Mouse (Mus musculus) megakaryocyte, adult 5-6 weeks (primary cell): ENCODE data around the gene Gpat3. TPM values are rescaled to one million over a fixed set of nuclear protein-coding genes. Genes with fewer than 3 reads are reported as not detected.

Source experiments
- ATAC-seq: 2 replicates; pipeline ENCODE4 v1.8.0; 2016; ENCODE audit warnings: mild to moderate bottlenecking, inconsistent platforms; ENCODE audit not compliant: poor library complexity, severe bottlenecking
- total RNA-seq, 2 experiments: library from RNA; stranded (forward) in 1 of 2; stranded (reverse) in 1 of 2; fragments of 153-499, 151-499 nt in 1 of 2; fragments of 221-1000, 200-1000 nt in 1 of 2; gene quantifications; 2 replicates each; pipeline versions ENCODE4 v1.2.3 to v1.2.4; 2015 to 2017

Gpat3 gene
- total RNA-seq, 2 experiments from 2014 or later = 3.2 to 3.9 TPM

DNA sequence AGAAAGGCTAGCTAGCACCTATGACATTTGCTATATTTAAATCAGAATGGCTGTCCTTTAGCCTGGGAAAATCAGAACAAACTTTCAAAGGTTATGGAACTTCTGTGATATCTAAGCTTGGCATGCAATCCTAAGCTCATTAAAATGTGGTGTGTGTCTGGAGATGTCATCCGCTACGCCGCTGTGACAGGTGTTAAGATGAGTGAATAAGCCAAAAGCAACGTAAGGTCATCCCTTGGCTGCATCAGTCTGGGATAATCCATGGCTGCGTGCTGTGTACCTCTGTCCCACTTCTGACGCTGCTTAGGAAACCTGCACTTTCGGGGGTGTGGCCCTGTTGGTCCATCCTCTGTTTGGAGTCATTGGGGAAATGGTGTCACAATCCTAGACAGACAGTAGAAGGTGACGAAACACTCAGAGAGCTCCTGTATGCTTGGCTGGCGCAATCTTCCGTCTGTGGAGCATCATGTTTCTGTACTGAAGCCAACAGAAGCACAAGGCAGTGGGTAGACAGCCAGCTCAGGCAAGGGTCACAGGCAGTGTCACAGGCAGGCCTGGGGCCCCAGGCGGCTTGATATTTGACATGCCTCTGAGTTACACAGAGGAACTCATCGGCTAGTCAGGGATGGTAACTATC, 15.0 kb downstream of the Gpat3 start:
- ATAC-seq = peak; percentile 94

DNA sequence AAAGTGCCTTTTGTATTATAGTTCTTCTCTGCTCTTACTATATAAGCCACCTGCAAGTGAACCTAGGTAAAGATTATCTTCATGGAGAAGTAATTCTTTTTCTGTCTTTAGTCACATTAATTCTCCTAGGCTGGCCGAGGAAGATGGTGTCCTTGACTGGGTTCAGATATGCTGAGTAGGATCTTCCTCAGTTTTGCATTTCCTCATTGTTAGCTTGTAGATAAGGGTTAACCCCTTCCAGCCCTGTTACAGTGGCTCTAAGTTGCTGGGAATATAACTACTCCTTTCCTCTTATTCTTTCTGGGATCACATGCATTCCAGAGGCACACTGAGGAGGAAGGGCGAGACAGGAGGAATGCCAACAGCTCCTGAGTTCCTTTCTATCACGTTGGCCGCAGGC, 15.6 kb downstream of the Gpat3 start:
- peak; percentile 31 for ATAC-seq

DNA sequence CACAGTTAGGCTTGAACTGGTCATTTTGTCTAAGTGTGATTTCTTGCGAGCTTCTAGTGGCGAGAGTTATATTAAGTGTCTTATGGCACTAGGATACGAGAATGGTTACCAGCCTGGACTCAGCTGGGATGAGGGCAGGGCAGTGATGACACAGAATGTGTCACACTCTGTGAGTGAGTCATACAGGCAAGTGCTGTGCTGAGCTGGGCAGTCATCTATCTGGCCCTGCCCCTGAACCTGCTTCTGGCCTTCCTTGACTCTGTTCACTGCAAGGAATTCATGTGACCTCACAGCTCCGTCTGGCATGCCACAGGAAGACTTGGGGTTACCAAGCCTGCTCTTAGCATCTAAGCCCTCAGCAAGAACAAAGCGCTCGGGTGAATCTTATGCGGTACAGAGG, 16.3 kb downstream of the Gpat3 start:
- peak; percentile 45 for ATAC-seq

DNA sequence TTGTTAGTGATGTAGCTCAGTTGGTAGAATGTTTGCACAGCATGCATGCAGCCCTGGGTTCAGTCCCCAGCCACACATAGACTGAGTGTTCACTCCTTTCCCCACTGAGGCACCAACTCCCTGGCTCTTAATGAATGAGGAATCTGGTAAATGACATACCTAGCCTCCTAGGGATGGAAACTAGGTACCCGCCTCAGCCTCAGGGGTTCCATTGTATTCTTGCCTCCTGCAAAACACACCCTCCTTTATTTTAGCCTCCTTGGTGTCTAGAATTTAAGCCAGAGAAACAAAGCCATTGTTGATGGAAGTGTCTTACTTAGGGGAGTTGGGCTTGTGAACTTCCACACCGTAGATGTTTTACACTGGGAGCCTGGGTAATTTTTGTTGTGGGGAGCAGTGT, 17.6 kb downstream of the Gpat3 start:
- ATAC-seq = no peak

DNA sequence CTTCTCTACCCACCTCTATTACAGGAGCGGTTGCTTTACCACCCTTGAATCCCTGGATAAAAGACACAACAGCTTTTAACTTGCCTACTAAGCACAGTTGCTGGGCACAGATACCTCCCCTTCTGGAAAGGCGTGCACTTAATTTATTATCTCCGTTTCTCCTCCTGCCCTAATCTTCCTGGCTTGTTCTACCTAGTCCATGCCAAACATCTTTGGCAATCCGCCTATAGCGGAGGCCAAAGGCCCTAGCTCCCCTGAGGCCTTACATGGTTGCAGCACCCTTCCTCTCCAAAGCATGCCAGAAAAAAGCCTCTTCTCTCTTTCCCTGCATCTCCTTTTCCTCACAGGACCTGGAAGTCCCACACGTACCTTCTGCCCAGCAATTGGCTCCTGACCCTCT, 18.9 kb downstream of the Gpat3 start:
- no peak for ATAC-seq

DNA sequence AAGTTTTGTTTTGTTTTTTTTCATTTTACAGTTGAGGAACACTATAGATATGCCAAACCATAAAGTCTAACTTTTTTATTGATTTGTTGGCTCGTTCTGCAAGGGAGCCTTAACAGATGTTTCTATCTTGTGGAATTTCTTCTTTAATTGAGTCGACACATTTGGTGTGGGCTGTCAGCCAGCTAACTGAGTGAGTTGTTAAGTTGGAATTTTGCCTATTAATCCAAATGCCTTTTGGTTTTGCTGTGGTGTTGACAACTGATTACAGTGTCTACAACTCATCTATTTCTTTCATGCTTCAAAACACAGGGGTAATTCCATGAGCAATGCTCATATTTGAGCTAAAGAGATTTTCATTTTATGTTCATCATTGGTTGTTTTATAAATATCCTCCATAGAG, 20.7 kb downstream of the Gpat3 start:
- no peak for ATAC-seq

DNA sequence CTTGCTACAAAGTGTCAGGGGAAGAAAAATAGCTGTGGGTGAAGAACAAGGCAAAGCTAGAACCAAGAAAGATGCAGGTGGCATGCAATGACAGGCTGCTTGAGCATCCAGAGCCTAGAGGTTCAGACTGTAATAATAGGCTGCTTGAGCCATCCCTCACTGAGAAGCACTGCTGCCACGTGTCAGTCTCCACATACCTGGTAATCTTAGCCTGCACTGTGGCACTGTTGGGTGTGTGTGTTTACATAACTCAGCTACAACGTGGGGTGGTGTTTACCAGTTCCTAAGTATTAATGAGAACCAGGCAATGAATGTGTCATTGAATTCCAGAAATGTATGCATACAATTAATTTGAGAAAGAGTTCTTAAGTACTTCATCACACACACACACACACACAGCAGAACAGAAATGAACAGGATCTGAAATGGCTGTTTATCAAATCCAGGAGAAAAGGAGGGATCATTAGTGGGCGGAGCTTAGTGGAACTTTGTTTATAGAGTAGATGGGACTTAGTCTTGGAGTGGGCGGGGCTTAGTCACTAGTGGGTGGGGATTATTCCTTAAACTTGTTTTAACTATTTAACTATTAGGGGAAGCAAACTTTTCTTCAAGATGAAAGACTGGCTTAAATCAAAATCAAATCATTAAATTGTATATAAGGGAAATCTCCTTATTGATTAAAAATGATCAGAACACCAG, 23.8 kb downstream of the Gpat3 start:
- ATAC-seq = no peak

DNA sequence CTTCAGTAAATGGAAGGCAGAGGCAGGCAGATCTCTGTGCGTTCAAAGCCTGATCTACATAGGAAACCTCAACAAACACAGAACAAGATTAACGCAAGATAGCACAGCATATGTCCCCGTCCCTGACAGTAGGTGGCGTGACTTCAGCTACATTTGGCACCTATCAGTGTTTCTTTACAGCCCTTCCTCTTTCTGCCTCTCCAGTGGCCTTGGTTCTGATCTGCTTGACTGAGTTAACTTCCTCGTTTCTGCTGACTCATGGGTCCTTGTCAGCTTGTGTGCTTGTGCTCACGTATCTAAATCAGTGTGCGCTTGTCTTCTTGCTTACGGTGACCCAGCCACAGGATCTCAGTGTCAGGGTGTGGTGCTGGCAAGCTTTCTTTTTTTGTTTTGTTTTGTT, 26.5 kb downstream of the Gpat3 start:
- peak; percentile 100 for ATAC-seq

DNA sequence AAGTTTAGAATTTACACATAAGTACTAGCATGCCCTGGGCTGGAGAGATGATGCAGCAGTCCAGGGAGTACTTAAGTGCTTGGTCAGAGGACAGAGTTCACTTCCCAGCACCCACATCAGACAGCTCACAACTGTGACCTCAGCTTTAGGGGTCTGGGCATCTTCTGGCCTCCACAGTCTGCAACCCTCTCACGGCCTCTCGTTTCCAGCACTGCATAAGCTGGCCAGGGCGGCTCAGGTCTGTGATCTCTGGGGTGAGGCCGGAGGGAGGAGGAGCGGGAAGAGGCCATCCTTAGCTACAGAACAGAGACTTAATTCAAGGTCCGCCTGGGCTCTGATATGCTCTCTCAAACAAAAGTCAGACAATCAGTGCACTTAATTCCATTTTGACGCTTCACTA, 29.2 kb downstream of the Gpat3 start:
- ATAC-seq = no peak

DNA sequence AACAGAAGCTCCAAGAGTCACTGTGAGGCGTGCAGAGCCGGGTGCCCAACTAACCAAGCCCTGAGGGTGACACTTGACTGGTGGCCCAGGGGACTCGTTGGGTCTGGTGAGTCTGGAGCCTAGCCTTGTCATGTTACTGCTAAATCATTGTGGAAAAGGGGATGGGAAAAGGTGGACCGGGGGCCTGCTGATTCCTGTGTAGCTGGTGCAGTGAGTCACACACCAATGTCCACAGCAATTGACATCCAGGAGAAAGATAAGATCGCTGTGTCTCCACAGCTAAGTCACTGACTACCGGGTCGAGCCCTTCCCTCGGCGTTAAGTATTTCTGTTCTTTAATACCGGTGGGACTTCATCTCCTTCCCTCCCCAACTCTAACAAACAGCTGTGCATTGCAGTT, 29.7 kb downstream of the Gpat3 start:
- no peak for ATAC-seq

DNA sequence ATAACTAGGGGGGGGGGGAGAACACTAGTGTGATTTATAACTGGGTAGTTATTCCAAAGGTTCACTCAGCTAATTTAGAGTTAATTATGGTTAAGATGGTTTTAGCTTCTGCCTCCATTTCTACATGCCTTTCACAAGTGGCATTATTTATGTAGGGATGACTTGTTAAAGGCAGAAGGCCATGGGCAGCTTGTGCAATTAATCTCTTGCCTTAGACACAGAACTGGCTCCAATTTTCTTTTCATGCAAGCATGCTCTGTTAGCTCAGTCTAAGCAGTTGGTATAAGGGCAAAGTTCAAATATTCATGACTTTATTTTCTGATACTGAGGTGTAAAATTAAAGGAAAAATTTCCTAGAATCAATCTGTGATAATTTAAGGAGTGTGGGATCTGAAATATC, 31.5 kb downstream of the Gpat3 start:
- no peak for ATAC-seq

DNA sequence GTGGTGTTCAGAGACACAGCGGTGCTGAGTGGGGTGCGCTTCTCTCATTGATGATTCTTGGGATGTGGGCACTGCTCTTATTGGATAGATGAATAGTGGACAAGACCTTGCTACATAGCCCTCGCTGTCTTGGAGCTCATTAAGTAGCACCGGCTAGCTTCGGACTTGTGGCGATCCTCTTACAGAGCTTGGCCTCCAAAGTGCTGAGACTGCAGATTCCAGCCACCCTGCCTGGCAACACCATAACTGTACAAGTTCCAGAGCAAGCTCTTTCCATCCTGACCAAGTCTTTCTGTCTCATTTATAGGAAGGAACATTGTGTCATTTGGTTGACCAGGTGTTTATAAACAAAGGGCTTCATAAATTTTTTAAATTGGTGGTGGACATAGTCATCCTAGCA, 39.7 kb downstream of the Gpat3 start:
- no peak for ATAC-seq

DNA sequence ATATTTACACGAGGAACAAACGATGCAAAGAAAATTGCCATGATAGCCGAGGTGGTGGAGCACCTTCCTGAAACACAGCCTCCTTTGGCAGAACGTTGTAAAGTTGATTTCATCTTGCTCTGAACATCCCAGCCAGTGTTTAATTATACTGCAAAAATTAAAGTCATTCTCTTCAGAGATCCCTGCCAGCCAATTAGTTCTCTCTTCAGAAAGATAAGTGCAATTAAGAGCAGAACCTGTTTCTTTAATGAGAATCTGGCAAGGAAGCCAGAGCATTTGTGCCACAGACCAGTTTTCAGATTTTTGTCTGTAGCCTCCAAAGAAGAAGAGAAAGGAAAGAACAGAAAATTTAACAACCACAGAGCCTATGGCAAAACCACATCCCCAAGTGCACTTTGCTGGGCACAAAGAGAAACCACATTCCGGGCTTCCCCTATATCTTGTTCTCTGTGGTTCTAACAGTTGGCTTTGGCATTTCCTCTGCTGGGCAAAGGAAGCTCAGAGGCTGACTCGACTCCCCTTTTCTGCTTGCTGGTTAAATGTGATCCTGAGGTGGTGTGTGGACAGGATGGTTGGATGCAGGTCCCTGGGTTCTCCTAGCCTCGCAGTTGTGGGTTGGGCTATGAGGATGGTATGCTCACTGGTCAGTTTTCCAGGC, 40.9 kb downstream of the Gpat3 start:
- ATAC-seq = peak; percentile 77

DNA sequence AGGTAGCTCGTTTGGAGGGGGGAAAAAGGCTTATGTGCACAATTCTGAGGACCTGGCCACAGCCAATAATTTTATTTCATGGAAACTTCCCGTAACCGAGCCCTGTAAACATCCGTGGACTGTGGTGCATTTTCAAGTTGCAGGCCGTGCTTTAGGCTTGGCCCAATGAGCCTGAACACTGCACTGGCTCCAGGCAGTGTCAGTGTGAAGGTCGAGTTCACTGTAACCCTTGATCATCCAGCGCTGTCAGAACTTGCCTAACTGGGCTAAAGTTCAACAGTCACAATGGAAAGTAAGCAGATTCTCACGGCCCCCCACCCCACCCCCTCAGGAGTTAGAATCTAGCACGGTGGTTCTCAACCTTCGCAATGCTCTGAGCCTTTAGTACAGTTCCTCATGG, 50.7 kb downstream of the Gpat3 start:
- no peak for ATAC-seq

DNA sequence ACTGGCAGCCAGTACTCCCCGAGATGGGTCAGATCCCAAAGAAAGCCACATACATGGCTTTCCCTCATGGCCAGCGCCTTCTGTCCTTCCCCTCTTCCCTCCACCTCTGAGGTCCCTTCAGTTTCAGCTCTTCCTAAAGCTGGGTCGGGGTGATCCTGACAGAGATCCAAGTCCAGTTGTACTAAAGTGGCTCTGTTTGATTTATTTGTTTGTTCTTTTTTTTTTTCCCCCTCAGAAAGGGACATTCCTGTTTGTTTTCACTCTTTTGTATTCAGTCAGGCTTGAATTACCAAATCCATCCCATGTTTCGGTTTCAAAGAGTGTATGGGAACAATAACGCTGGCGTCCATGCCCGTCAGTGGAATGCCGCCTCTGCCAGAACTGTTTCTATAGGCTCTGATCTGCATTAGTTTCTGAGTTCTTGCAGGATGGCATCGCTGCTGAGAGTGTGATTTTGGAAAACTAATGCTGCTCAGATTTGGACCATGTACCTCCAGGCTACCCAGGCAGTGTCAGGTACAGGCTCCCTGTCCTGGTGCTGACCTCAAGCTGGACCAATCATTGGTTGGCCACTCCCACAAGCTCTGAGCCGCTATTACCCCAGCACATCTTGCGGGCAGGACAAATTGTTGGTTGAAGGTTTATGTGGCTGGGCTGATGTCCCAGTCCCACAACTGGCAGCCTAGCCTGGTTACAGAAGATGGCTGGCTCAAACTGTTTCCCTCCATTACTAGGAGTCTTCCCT, 54.4 kb downstream of the Gpat3 start:
- no peak for ATAC-seq

DNA sequence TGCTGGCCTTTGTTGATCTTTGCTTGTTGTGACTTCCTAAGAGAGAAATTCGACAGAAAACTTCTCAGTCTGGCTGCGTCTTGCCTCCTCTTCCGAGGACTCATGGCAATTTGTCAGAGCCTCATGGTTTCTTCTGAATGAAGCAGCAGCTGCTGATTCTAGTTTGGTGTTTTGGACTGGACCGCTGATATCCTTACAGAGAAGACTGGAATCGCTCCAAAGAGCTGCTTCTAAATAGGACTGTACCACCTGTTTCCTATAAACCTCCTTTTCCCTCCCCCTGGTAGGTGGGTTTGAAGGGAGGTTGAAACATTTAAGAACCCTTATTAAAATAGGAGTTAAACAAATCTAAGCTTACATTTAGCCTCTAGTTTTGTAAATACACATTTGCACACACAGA, 55.5 kb downstream of the Gpat3 start:
- ATAC-seq = no peak

DNA sequence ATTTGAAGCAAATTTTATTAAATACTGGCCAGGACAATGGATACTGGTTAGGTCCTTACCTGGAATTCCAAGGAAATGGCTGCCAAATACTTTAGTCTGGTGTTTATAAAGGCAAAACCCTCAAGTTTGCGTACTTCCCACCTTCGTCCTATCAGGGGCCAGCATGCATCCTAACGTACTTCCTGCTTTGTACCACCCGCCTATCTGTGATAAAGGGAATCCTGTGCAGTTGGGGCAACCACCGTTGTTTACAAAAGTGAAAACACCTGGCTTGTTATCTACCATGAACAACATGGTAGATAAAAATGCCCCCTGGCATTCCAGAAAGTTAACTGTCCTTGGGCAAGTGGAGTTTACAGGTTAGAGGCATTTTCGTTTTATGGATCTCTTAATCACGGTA, 63.0 kb downstream of the Gpat3 start:
- ATAC-seq = no peak

DNA sequence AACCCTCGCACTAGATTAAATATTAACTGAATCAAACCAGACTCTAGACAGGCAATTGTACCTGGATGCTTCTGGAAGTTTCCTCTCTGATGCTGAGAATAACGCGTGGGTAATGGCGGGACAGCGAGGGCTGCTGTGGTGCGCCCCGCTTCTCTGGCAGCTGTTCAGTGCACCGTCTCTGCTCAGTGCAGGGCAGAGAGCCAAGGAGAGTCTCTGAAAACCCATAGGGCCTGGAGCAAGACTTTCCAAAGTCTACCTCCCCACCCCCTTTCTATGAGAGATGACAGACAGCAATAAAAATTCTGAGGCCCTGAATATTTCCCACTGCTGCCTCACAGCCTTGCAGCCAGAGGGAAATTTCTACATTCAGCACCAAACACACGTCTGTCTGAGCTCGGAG, 63.4 kb downstream of the Gpat3 start:
- ATAC-seq = no peak

DNA sequence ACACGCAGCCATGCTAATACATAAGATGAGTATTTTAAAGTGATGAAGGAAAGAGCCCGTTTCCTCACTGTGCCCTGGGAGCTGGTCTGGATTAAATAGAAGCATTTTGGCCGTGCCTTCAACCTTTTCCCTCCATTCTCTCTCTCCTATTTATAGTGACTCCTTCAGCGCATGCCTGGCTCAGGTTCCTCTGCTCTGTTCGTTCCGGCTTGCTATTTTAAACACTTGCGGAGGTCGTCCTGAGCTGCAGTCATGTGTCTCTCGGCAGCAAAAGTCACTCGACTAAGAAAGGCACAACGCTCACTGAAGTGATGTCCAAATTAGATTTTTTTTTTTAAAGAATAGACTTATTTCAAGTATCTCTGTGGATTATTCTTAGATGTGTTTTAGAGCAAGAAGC, 64.2 kb downstream of the Gpat3 start:
- ATAC-seq = no peak

DNA sequence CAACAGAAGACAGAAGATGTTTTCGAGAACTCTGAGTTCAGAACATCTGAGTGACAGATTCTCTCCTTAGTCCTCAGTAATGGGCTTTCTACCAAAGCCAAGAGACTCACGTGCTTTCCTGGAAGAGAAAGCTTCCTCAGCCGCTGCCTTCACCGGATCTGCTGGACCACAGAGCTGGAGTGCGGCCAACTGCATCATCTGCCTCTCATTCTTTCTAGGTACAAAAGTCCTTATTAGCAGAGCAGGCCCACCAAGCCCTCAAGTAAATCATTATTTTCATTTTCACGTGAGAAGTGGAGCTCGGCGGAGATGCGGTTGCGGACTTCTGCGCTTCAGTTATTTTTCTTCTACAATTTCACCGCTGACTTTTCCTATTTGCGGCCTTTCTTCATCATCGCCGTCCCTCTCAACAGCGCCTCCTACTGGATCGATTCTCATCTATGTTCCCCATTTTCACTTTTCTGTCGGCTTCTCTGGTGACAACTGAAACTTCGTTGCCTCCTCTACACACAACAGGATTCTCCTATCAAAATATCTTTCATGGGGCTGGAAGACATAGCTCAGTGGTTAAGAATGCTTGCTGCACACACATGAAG, 66.1 kb downstream of the Gpat3 start:
- ATAC-seq = peak; percentile 39; the same call in 1 of the 2 replicates

DNA sequence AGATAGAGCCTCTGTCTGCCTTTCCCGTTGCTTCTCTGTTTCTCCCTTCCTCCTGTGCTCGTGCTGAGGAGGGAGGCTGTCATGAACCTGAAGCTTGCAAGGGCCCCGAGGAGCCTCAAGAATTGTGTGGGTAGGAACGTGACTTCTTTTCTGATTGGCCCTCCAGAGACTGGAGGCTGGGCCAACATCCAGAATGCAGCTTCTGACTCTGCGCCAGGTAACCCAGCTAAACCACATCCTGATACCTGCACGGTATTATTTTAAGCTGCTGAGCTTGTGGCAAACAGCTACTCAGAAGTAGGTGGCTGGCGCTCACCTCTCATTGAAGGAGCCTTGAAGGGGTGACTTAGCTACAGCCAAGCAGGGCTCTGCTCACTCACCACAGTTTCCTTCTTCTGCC, 66.9 kb downstream of the Gpat3 start:
- no peak for ATAC-seq
